Mouse (Mus musculus): ENCODE data around the gene Smoc1. TPM values are rescaled to one million over a fixed set of nuclear protein-coding genes. Genes with fewer than 3 reads are reported as not detected.

Smoc1 gene
- polyA plus RNA-seq, 1 experiment from 2014 or later, result 15.5 TPM

DNA sequence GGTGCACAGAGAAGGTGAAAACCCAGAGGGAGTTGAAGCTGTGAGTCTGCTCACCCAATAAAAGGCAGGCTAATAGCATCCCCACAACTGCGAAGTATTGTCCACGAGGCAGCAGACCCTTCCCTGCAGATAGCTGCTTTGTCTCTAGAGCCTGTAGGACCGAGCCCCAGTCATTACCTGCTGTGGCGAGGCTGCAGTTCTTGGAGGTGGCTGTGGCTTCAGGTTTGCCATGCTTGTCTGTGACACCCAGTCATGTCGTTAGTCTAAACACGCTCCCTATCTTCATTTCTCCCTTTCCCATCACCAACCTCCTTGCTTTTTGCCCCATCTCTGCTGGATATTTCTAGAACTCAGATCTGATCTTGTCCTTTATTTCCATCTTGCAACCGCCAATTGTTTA is 66.6 kb downstream of the Smoc1 start:
- no peak for DNase-seq
- H3K4me3 ChIP-seq (ENCODE audit: low read depth, low read length), result no peak overlapping the region

DNA sequence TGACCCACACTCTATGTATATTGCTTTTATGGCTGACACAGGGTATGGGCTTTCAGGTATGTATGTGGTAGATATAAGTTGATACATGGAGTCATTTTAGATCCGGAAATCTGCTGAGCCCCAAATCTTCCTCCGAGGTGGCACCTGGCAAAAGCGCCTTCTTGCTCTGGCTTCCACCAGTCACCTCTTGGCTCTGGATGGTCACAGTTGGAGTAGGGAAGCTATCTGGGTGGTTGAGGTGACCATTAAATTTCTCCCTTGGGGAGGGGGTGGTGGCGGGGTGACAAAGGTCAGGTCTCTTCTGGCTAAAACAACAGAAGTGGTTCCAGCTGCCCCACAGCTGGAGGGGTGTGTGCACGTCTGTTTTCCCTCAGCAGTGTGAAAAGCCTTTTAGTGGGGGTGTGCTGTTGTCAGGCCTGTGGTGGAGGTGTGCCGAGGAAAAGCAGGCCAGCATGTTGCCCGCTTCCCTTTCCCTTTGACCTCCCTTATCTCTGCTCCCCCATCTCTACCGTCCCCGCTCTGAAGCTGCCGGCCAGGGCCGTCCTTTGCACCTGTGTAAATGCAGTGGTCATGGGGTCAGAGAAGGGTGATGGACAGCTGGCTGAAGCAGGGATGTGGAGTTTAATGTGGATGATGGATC is 68.3 kb downstream of the Smoc1 start:
- 47% methylated on average over 11 of the region's 11 CpGs for WGBS (ENCODE audit: insufficient replicate concordance)
- no peaks in the 10 kb centered on the region for H3K36me3 ChIP-seq (replicated peaks; ENCODE audit: insufficient read depth, low read length)
- no peaks in the 10 kb centered on the region for H3K9me3 ChIP-seq (ENCODE audit: low read length)
- ATAC-seq (peak; percentile 69; the same call in 1 of the 2 replicates), DNase-seq (peak; percentile 26)
- TF ChIP-seq CTCF (IDR thresholded peaks at IDR 0.05; ENCODE audit: low read depth) (no peak), EP300 (IDR thresholded peaks at IDR 0.05; ENCODE audit: low read depth) (no peak)
- no peak overlapping the region for H3K4me2 ChIP-seq (ENCODE audit: low read depth, low read length)
- 0 out of 2 replicates have a peak, but pooled peaks cover 3% of the 10 kb centered on the region for H3K4me1 ChIP-seq (ENCODE audit: insufficient read depth)
- no peaks in the 10 kb centered on the region for H3K27me3 ChIP-seq (ENCODE audit: insufficient read depth, low read length)
- no peak overlapping the region for H3K9ac ChIP-seq (replicated peaks)
- H3K4me3 ChIP-seq (ENCODE audit: low read depth, low read length), result no peak overlapping the region
- H3K27ac ChIP-seq (ENCODE audit: low read depth), result peak overlapping the region; percentile 45; the same call in 1 of the 2 replicates

More for the DNA sequence above, 66.6 kb downstream of the Smoc1 start:
- Histone ChIP-seq H3K4me1 (ENCODE audit: insufficient read depth) (0 out of 2 replicates have a peak, but pooled peaks cover 3% of the 10 kb centered on the region), H3K4me2 (ENCODE audit: low read depth, low read length) (no peak overlapping the region), H3K36me3 (replicated peaks; ENCODE audit: insufficient read depth, low read length) (no peaks in the 10 kb centered on the region), H3K9me3 (ENCODE audit: low read length) (no peaks in the 10 kb centered on the region), H3K9ac (replicated peaks) (no peak overlapping the region), H3K27ac (ENCODE audit: low read depth) (no peak overlapping the region), H3K27me3 (ENCODE audit: insufficient read depth, low read length) (no peaks in the 10 kb centered on the region)
- TF ChIP-seq EP300 (IDR thresholded peaks at IDR 0.05; ENCODE audit: low read depth) (no peak), CTCF (IDR thresholded peaks at IDR 0.05; ENCODE audit: low read depth) (no peak)
- no peak for ATAC-seq
- WGBS (ENCODE audit: insufficient replicate concordance), result 72% methylated on average over 7 of the region's 7 CpGs

DNA sequence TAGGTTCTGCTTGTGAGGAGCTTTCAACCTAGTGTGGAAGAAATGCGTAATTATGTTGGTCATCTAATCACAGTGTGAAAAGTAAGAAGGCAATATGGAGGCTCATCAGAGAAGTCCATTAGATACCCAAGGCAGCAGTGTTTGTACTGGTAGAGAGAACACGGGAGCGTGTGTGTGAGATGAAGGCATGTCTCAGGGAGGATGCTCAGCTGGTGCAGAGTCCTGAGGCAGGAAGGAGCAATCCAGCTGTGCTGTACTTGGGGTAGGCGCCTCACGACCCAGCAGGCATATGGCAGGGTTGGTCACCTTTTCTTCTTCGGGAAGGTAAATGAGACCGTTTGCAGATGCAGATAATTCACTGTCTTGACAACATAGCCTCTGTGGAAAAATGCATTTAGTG is 70.7 kb downstream of the Smoc1 start:
- no peak for TF ChIP-seq CTCF (IDR thresholded peaks at IDR 0.05; ENCODE audit: low read depth)
- no peak for TF ChIP-seq EP300 (IDR thresholded peaks at IDR 0.05; ENCODE audit: low read depth)
- Histone ChIP-seq H3K4me2 (ENCODE audit: low read depth, low read length) (no peak overlapping the region), H3K27ac (ENCODE audit: low read depth) (no peak overlapping the region), H3K27me3 (ENCODE audit: insufficient read depth, low read length) (no peaks in the 10 kb centered on the region), H3K9me3 (ENCODE audit: low read length) (no peaks in the 10 kb centered on the region), H3K4me1 (ENCODE audit: insufficient read depth) (0 out of 2 replicates have a peak, but pooled peaks cover 3% of the 10 kb centered on the region), H3K4me3 (ENCODE audit: low read depth, low read length) (no peak overlapping the region), H3K36me3 (replicated peaks; ENCODE audit: insufficient read depth, low read length) (no peaks in the 10 kb centered on the region), H3K9ac (replicated peaks) (no peak overlapping the region)
- 75% methylated on average over 7 of the region's 7 CpGs for WGBS (ENCODE audit: insufficient replicate concordance)
- DNase-seq (no peak), ATAC-seq (no peak)

DNA sequence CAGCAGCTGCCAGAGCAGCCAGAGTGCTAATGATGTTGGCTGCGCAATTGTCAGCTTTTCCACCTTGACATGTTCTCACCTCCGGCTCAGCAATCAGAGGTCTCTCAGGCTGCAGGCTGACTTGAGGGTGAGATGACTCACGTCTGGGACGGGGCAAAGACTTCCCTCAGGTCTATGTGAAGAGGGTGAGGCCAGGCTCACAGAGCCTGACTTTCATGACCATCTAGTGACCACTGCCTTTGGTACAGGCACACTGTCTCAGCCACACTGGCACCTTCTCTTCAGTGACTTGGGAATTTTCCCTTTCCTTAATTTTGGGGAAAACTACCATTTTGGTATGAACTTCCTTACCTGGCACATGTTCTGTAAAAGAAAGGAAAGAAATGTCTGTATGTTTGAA is 71.1 kb downstream of the Smoc1 start:
- Histone ChIP-seq H3K27me3 (ENCODE audit: insufficient read depth, low read length) (no peaks in the 10 kb centered on the region), H3K9ac (replicated peaks) (no peak overlapping the region), H3K9me3 (ENCODE audit: low read length) (no peaks in the 10 kb centered on the region), H3K27ac (ENCODE audit: low read depth) (no peak overlapping the region), H3K36me3 (replicated peaks; ENCODE audit: insufficient read depth, low read length) (no peaks in the 10 kb centered on the region), H3K4me3 (ENCODE audit: low read depth, low read length) (no peak overlapping the region), H3K4me2 (ENCODE audit: low read depth, low read length) (no peak overlapping the region), H3K4me1 (ENCODE audit: insufficient read depth) (no peaks in the 10 kb centered on the region)
- no peak for DNase-seq
- ATAC-seq, result no peak
- no peak for TF ChIP-seq EP300 (IDR thresholded peaks at IDR 0.05; ENCODE audit: low read depth)
- no peak for TF ChIP-seq CTCF (IDR thresholded peaks at IDR 0.05; ENCODE audit: low read depth)
- WGBS (ENCODE audit: insufficient replicate concordance), result 67% methylated on average over 4 of the region's 4 CpGs

DNA sequence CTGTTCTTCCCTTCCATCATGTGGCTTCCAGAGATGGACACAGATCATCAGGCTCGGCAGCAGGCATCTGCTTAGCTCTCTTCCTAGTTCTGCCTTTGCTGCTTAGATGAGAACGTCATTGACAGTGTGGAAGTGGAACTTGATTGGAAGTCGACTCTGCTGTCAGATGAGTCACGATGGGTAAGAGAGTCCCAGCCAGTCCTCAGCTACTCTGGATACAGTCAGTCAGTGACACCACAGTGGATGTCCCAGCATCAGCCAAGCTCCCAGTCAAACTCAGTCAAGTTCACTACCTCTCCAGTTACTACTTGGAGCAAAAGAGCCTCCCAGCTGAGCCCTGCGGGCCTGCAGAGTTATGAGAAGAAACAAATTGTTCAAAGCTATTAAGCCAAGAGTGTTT is 72.6 kb downstream of the Smoc1 start:
- Histone ChIP-seq H3K9me3 (ENCODE audit: low read length) (no peaks in the 10 kb centered on the region), H3K9ac (replicated peaks) (no peak overlapping the region), H3K4me1 (ENCODE audit: insufficient read depth) (no peaks in the 10 kb centered on the region), H3K4me2 (ENCODE audit: low read depth, low read length) (no peak overlapping the region), H3K27ac (ENCODE audit: low read depth) (no peak overlapping the region), H3K27me3 (ENCODE audit: insufficient read depth, low read length) (no peaks in the 10 kb centered on the region), H3K4me3 (ENCODE audit: low read depth, low read length) (no peak overlapping the region), H3K36me3 (replicated peaks; ENCODE audit: insufficient read depth, low read length) (no peaks in the 10 kb centered on the region)
- DNase-seq (no peak), ATAC-seq (no peak)
- WGBS (ENCODE audit: insufficient replicate concordance), result 60% methylated on average over 5 of the region's 5 CpGs
- no peak for TF ChIP-seq EP300 (IDR thresholded peaks at IDR 0.05; ENCODE audit: low read depth)
- TF ChIP-seq CTCF (IDR thresholded peaks at IDR 0.05; ENCODE audit: low read depth), result no peak

DNA sequence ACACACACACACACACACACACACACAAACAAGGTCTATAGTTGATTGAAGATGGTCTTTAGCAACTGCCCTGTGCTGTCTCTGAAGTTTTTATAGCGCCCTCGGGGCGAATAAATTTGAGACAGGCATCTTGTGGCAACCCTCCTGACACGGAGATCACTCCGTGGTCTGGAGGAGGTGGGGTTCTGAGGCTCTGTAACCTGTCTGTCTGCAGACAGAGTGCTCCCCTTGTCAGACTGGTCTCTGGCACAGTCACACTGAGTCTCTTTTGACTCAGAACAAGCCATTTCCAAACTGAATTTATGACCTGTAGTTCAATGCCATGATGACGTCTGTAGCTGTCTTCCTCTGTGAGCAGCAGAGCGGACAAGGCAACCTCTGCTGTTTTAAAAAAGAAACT is 75.1 kb downstream of the Smoc1 start:
- H3K4me2 ChIP-seq (ENCODE audit: low read depth, low read length), result no peak overlapping the region
- no peak overlapping the region for H3K4me3 ChIP-seq (ENCODE audit: low read depth, low read length)
- no peaks in the 10 kb centered on the region for H3K9me3 ChIP-seq (ENCODE audit: low read length)
- DNase-seq (no peak), ATAC-seq (no peak)
- no peak overlapping the region for H3K27ac ChIP-seq (ENCODE audit: low read depth)
- no peaks in the 10 kb centered on the region; the same call in 1 of the 2 replicates for H3K36me3 ChIP-seq (replicated peaks; ENCODE audit: insufficient read depth, low read length)
- H3K4me1 ChIP-seq (ENCODE audit: insufficient read depth), result no peaks in the 10 kb centered on the region
- whole genome bisulfite sequencing (ENCODE audit: insufficient replicate concordance), result 69% methylated on average over 7 of the region's 7 CpGs
- H3K27me3 ChIP-seq (ENCODE audit: insufficient read depth, low read length), result no peaks in the 10 kb centered on the region
- TF ChIP-seq CTCF (IDR thresholded peaks at IDR 0.05; ENCODE audit: low read depth), result no peak
- no peak for TF ChIP-seq EP300 (IDR thresholded peaks at IDR 0.05; ENCODE audit: low read depth)
- no peak overlapping the region for H3K9ac ChIP-seq (replicated peaks)

Data from liver, postnatal 0 days (tissue).